Mouse (Mus musculus): ENCODE data around the gene Pih1d2. TPM values are rescaled to one million over a fixed set of nuclear protein-coding genes. Genes with fewer than 3 reads are reported as not detected.
A peak's percentile ranks its signal among the peaks of the same experiment; 100 is the strongest.
"Not testable (repeated sequence)": the region's sequence is repeated elsewhere in the genome, so short reads cannot be mapped to it uniquely, and the experiment has no call there.

Pih1d2 gene
- total and polyA plus RNA-seq, 3 experiments, result 0.31 to 0.66 TPM; not detected in 1

DNA sequence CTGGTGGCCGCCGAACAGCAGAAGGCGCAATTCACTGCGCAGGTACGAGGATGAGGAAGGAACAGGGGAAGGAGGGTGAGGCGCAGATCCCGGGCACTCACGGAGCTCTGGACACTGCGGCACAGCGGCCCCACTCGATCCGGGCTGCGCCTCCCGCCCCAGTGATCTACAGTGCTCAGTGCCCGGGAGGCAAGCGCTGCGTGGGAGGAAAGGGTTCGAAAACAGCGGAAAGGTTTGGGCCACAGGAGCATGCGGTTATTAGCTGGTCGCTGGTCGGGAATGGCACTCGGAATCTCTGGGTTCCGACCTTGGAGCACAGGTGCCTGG, 13.2 kb upstream of the Pih1d2 start:
- Histone ChIP-seq H3K4me1 (ENCODE audit: control insufficient read depth, insufficient read depth, low read length) (peaks cover 10% of the 10 kb centered on the region), H3K27ac (peak overlapping the region; percentile 93), H3K9ac (ENCODE audit: low read depth, low read length) (peak overlapping the region; percentile 85), H3K27me3 (ENCODE audit: control insufficient read depth, insufficient read depth, low read length) (no peaks in the 10 kb centered on the region), H3K36me3 (ENCODE audit: control insufficient read depth, insufficient read depth, low read length) (peaks cover 9% of the 10 kb centered on the region), H3K79me2 (replicated peaks; ENCODE audit: control insufficient read depth, insufficient read depth, low read length) (peaks cover 2% of the 10 kb centered on the region; the same call in 1 of the 2 replicates), H3K4me3 (peak overlapping the region; percentile 92)
- peak; percentile 45 for TF ChIP-seq CTCF (IDR thresholded peaks at IDR 0.05)
- no peak; the same call in 1 of the 2 replicates for TF ChIP-seq POLR2A (IDR thresholded peaks at IDR 0.05; ENCODE audit: insufficient read depth, low read depth, low read length)
- TF ChIP-seq EP300 (IDR thresholded peaks at IDR 0.05; ENCODE audit: insufficient read depth, low read depth, low read length), result no peak
- intact Hi-C loops (cut with DNase I), result loop anchor here (1.0 to 5.0 kb wide), 3 partner anchors 10 to 163 kb away; partner anchors contain the start of genes Dlat and Fdxacb1
- WGBS, result under 1% methylated on average over 24 of the region's 24 CpGs
- no peak for DNase-seq

DNA sequence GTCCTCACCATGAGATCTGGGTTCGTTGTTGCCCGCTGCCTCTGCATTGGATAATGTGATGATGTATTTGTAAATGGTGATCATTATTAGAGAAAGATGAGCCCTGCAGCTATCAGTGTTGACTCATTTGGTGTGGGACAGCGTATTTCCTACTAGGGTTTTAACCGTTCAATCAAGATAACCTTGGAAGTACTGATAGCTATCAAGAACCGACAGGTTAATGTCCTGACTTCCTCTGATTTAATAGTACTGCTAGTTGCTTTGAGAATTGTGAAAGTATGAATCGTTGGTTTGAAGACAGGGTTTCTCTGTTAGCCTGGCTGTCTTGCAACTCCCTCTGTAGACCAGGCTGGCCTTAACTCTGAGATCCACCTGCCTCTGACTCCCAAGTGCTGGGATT, 12.8 kb upstream of the Pih1d2 start:
- intact Hi-C loops (cut with DNase I), result loop anchor here (1.0 to 5.0 kb wide), 3 partner anchors 10 to 163 kb away; partner anchors contain the start of genes Dlat and Fdxacb1
- Histone ChIP-seq H3K4me1 (ENCODE audit: control insufficient read depth, insufficient read depth, low read length) (peaks cover 10% of the 10 kb centered on the region), H3K27me3 (ENCODE audit: control insufficient read depth, insufficient read depth, low read length) (no peaks in the 10 kb centered on the region), H3K4me3 (peak overlapping the region; percentile 92), H3K9ac (ENCODE audit: low read depth, low read length) (peak overlapping the region; percentile 85), H3K27ac (peak overlapping the region; percentile 93), H3K79me2 (replicated peaks; ENCODE audit: control insufficient read depth, insufficient read depth, low read length) (peaks cover 2% of the 10 kb centered on the region; the same call in 1 of the 2 replicates), H3K36me3 (ENCODE audit: control insufficient read depth, insufficient read depth, low read length) (peaks cover 9% of the 10 kb centered on the region)
- no peak for DNase-seq
- 2% methylated on average over 6 of the region's 6 CpGs for WGBS
- TF ChIP-seq EP300 (IDR thresholded peaks at IDR 0.05; ENCODE audit: insufficient read depth, low read depth, low read length), result no peak

DNA sequence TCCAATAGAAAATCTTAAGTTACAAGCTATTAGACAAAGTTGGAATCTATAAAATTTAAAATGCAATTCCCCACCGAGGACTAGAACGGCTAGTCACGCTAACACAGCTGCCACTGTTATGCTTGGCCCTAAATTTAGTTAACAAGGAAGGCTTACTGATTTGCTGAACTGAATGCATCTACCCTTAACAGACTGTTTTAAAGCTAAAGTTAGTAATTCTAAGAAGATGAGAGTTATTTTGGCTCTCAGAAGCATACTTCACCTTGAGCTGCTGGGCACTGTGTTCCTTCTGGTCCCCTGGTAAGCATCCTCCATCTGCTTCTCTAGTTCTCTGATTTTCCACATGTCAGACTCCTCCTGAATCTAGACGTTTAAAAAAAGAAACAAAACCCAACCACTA, 5.0 kb upstream of the Pih1d2 start:
- Histone ChIP-seq H3K4me3 (no peak overlapping the region), H3K4me1 (ENCODE audit: control insufficient read depth, insufficient read depth, low read length) (no peaks in the 10 kb centered on the region), H3K36me3 (ENCODE audit: control insufficient read depth, insufficient read depth, low read length) (peaks cover 14% of the 10 kb centered on the region), H3K27me3 (ENCODE audit: control insufficient read depth, insufficient read depth, low read length) (no peaks in the 10 kb centered on the region), H3K27ac (no peak overlapping the region), H3K79me2 (replicated peaks; ENCODE audit: control insufficient read depth, insufficient read depth, low read length) (peaks cover 1% of the 10 kb centered on the region; the same call in 1 of the 2 replicates), H3K9ac (ENCODE audit: low read depth, low read length) (no peak overlapping the region)
- intact Hi-C loops (cut with DNase I), result no loop called here
- no peak for TF ChIP-seq EP300 (IDR thresholded peaks at IDR 0.05; ENCODE audit: insufficient read depth, low read depth, low read length)
- TF ChIP-seq CTCF (IDR thresholded peaks at IDR 0.05), result no peak
- no peak for TF ChIP-seq POLR2A (IDR thresholded peaks at IDR 0.05; ENCODE audit: insufficient read depth, low read depth, low read length)
- WGBS, result 69% methylated on average over 4 of the region's 4 CpGs
- no peak for DNase-seq

DNA sequence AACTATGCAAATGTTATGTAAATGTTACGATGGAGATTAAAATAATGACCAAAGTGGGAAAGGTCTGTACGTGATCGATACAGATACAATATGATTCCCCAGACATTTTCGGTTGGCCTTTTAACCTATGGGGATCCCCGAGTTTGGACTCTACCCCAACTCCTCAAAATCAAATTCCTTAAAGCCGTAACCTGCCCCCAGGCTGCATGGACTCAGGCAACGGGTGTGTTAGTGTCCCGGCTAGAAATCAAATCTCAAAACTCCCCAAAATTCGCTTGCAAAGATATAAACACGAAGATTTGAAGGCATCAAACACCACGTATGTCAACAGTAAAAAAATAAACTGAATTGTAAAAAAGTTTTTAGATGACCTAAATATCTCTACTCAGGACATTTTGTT, 960 bp upstream of the Pih1d2 start:
- intact Hi-C loops (cut with DNase I), result no loop called here

DNA sequence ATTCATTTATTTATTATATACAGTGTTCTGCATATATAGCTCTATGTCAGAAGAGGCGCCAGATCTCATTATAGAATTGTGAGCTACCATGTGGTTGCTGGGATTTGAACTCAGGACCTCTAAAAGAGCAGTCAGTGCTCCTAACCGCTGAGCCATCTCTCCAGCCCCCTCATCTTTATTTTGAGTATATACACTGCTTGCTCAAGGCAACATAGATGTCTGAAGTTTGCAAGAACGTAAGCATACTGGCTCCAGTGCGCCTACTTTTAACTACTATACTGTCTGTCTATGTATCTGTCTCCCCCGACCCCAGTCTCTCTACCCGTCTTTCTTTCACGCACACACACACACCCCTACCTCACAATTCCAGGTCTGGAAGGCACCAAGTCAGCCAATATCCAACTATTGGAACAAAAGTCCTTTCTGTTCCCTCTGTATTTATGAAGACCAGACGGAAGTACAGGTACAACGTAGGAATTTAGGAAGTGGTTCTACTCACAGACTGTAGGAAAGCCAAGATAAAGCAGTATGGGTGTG, 741 bp downstream of the Pih1d2 start:
- intact Hi-C loops (cut with DNase I), result no loop called here
- peak overlapping the region; percentile 87 for H3K4me3 ChIP-seq
- H3K4me1 ChIP-seq (ENCODE audit: control insufficient read depth, insufficient read depth, low read length), result no peaks in the 10 kb centered on the region; the same call in 1 of the 2 replicates
- WGBS, result 52% methylated on average over 9 of the region's 9 CpGs
- peaks cover 9% of the 10 kb centered on the region for H3K36me3 ChIP-seq (ENCODE audit: control insufficient read depth, insufficient read depth, low read length)
- DNase-seq, result no peak
- TF ChIP-seq EP300 (IDR thresholded peaks at IDR 0.05; ENCODE audit: insufficient read depth, low read depth, low read length) (no peak), POLR2A (IDR thresholded peaks at IDR 0.05; ENCODE audit: insufficient read depth, low read depth, low read length) (no peak), CTCF (IDR thresholded peaks at IDR 0.05) (no peak)
- H3K9ac ChIP-seq (ENCODE audit: low read depth, low read length), result no peak overlapping the region
- no peak overlapping the region; the same call in 1 of the 2 replicates for H3K27ac ChIP-seq
- H3K79me2 ChIP-seq (replicated peaks; ENCODE audit: control insufficient read depth, insufficient read depth, low read length), result peaks cover 1% of the 10 kb centered on the region; the same call in 1 of the 2 replicates
- no peaks in the 10 kb centered on the region for H3K27me3 ChIP-seq (ENCODE audit: control insufficient read depth, insufficient read depth, low read length)

More for the DNA sequence above, 960 bp upstream of the Pih1d2 start:
- Histone ChIP-seq H3K27ac (peak overlapping the region; percentile 87), H3K27me3 (ENCODE audit: control insufficient read depth, insufficient read depth, low read length) (no peaks in the 10 kb centered on the region), H3K36me3 (ENCODE audit: control insufficient read depth, insufficient read depth, low read length) (peaks cover 9% of the 10 kb centered on the region), H3K4me3 (peak overlapping the region; percentile 87), H3K4me1 (ENCODE audit: control insufficient read depth, insufficient read depth, low read length) (no peaks in the 10 kb centered on the region; the same call in 1 of the 2 replicates), H3K9ac (ENCODE audit: low read depth, low read length) (peak overlapping the region; percentile 80), H3K79me2 (replicated peaks; ENCODE audit: control insufficient read depth, insufficient read depth, low read length) (peaks cover 1% of the 10 kb centered on the region; the same call in 1 of the 2 replicates)
- WGBS, result 33% methylated on average over 11 of the region's 11 CpGs
- DNase-seq, result no peak
- no peak for TF ChIP-seq POLR2A (IDR thresholded peaks at IDR 0.05; ENCODE audit: insufficient read depth, low read depth, low read length)
- no peak for TF ChIP-seq CTCF (IDR thresholded peaks at IDR 0.05)
- no peak for TF ChIP-seq EP300 (IDR thresholded peaks at IDR 0.05; ENCODE audit: insufficient read depth, low read depth, low read length)

DNA sequence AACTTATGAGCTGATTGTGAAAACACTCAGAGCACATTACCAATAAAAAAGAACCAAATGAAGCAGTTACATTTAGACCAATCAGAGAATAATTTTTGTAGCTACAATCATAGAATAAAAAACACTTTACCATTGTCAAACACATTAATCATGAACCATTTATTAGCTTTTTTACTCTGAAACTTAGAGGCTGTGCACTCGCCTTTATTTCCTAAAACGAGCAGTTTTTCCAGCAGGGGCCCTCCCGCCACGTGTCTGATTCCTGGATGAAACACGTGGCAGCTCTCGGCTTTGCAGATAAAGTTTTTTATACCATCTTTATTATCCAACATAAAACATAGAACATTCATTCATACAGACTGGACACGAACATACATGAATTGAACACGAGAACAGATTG, 13.8 kb downstream of the Pih1d2 start:
- DNase-seq; H3K27me3 ChIP-seq (ENCODE audit: control insufficient read depth, insufficient read depth, low read length); H3K4me3 ChIP-seq; H3K27ac ChIP-seq; H3K36me3 ChIP-seq (ENCODE audit: control insufficient read depth, insufficient read depth, low read length); intact Hi-C loops (cut with DNase I); H3K9ac ChIP-seq (ENCODE audit: low read depth, low read length); H3K79me2 ChIP-seq (replicated peaks; ENCODE audit: control insufficient read depth, insufficient read depth, low read length); H3K4me1 ChIP-seq (ENCODE audit: control insufficient read depth, insufficient read depth, low read length): not testable (repeated sequence)
- 83% methylated on average over 6 of the region's 8 CpGs for WGBS
